Mouse (Mus musculus) bone marrow, adult 2 months (tissue): ENCODE results near the gene Pyroxd1. TPM values are rescaled to one million over a fixed set of nuclear protein-coding genes. Genes with fewer than 3 reads are reported as not detected.

Source experiments
- H3K27ac ChIP-seq: fragments of 200-500 bp; 2 replicates; pipeline ENCODE4 v1.5.1; 2012; ENCODE audit warnings: low read depth, mild to moderate bottlenecking, control low read depth, inconsistent platforms, low read length; ENCODE audit not compliant: control insufficient read depth, poor library complexity, insufficient read depth
- H3K4me1 ChIP-seq: fragments of 200-500 bp; 2 replicates; pipeline ENCODE4 v1.6.1; 2011; ENCODE audit warnings: low read length; ENCODE audit not compliant: control insufficient read depth, insufficient read depth
- H3K4me3 ChIP-seq: fragments of 200-500 bp; replicated peaks from 2 replicates; pipeline ENCODE3; 2011; ENCODE audit warnings: mild to moderate bottlenecking, low read depth, low read length, control low read depth; ENCODE audit not compliant: control insufficient read depth
- CTCF ChIP-seq: fragments of 200-500 bp; IDR thresholded peaks from 2 replicates; pipeline ENCODE4 v1.5.1; 2011; ENCODE audit warnings: low read length, control low read depth; ENCODE audit not compliant: control insufficient read depth, insufficient read depth
- POLR2A ChIP-seq: fragments of 200-500 bp; IDR thresholded peaks from 2 replicates; pipeline ENCODE4 v1.6.1; 2011; ENCODE audit warnings: low read depth, mild to moderate bottlenecking, control low read depth, low read length, borderline replicate concordance; ENCODE audit not compliant: control insufficient read depth
- WGBS: fragments of 180-500 bp; shearing (Covaris S2); methylation state at CpG from one replicate; pipeline ENCODE4 v1.1.7; 2018; 5-methylcytosine and 5-hydroxymethylcytosine counted together
- polyA plus RNA-seq: library from polyadenylated mRNA; stranded (reverse); fragments of >200 nt; gene quantifications from 2 replicates; pipeline ENCODE4 v1.2.4, GENCODE M21; 2011; ENCODE audit warnings: low replicate concordance; ENCODE audit not compliant: missing spikeins, insufficient read depth, insufficient read length

Pyroxd1 gene
- polyA plus RNA-seq, 1 experiment = 5.2 TPM

DNA sequence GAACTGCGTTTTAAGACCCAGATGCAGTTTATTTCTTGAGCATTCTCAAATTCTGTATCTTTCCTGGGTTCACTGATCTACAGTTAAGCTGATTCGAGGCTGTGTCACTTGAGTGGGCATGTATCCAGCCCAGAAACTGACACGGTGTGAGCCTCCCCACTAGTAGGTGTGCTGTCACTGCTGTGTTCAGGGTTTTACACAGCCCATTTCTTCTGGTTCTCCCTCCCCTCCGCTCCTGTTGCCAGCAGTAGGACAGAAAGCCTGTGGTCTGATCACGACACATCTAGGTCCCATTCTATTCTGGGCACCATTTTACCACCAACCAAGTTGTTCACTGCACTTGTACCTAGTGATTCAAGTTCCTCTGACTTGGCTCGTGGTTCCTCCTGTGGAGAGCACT, 50.3 kb downstream of the Pyroxd1 start:
- H3K27ac ChIP-seq = no peak overlapping the region
- 70% methylated on average over 6 of the region's 6 CpGs for WGBS
- H3K4me3 ChIP-seq = no peak overlapping the region
- TF ChIP-seq POLR2A = no peak
- no peak for TF ChIP-seq CTCF
- no peaks in the 10 kb centered on the region for H3K4me1 ChIP-seq

GRCm38 (mm10) chr6:142411140-142411539, 65.7 kb downstream of the Pyroxd1 start:
- Histone ChIP-seq H3K4me1 (no peaks in the 10 kb centered on the region), H3K4me3 (no peak overlapping the region), H3K27ac (no peak overlapping the region)
- TF ChIP-seq CTCF (no peak), POLR2A (no peak)
- WGBS = 25% methylated on average over 1 of the region's 1 CpGs

Other genes starting within 250 kb of the Pyroxd1 start
- not detected in 2 replicates for gene Slco1a6, start 137.1 kb upstream of the Pyroxd1 start, polyA plus RNA-seq
- gene Iapp, start 47.2 kb upstream of the Pyroxd1 start, polyA plus RNA-seq = not detected in 2 replicates
- 0.62 TPM in 1 of 2 replicates, not detected in the other for gene Slco1a5, start 22.7 kb upstream of the Pyroxd1 start, polyA plus RNA-seq
- 47.4 and 59.3 TPM in 2 replicates for gene Recql, start 41.4 kb downstream of the Pyroxd1 start, polyA plus RNA-seq
- 9.3 and 13.2 TPM in 2 replicates for gene Golt1b, start 41.6 kb downstream of the Pyroxd1 start, polyA plus RNA-seq
- not detected in 2 replicates for gene Spx, start 67.8 kb downstream of the Pyroxd1 start, polyA plus RNA-seq
- 8.2 TPM in 1 of 2 replicates, not detected in the other for gene Gys2, start 127.5 kb downstream of the Pyroxd1 start, polyA plus RNA-seq
- gene Ldhb, start 162.3 kb downstream of the Pyroxd1 start, polyA plus RNA-seq = 6.4 and 46.9 TPM in 2 replicates
- 1.7 and 1.8 TPM in 2 replicates for gene Kcnj8, start 226.0 kb downstream of the Pyroxd1 start, polyA plus RNA-seq